Mouse (Mus musculus) cortical plate, adult 2 months (tissue): Measurements from ENCODE around the gene Pla2g2d. TPM values are rescaled to one million over a fixed set of nuclear protein-coding genes. Genes with fewer than 3 reads are reported as not detected.
A peak's percentile ranks its signal among the peaks of the same experiment; 100 is the strongest.

Experiments
- H3K27ac ChIP-seq: fragments of 200-500 bp; 2 replicates; pipeline ENCODE4 v1.5.1; 2012; ENCODE audit warnings: low read length, control low read depth, inconsistent platforms; ENCODE audit not compliant: insufficient read depth
- H3K4me1 ChIP-seq: fragments of 200-500 bp; 2 replicates; pipeline ENCODE4 v1.6.1; 2011; ENCODE audit warnings: low read length; ENCODE audit not compliant: control insufficient read depth, insufficient read depth
- H3K4me3 ChIP-seq: fragments of 200-500 bp; 2 replicates; pipeline ENCODE4 v1.5.1; 2011; ENCODE audit warnings: mild to moderate bottlenecking, low read length, control low read depth; ENCODE audit not compliant: insufficient read depth
- CTCF ChIP-seq: fragments of 200-500 bp; IDR thresholded peaks from 2 replicates; pipeline ENCODE4 v1.5.1; 2011; ENCODE audit warnings: mild to moderate bottlenecking, control low read depth, low read length; ENCODE audit not compliant: insufficient read depth; ENCODE audit errors: extremely low read depth
- POLR2A ChIP-seq: fragments of 200-500 bp; IDR thresholded peaks from 2 replicates; pipeline ENCODE4 v1.6.1; 2011; ENCODE audit warnings: mild to moderate bottlenecking, low read length, control low read depth; ENCODE audit not compliant: insufficient read depth; ENCODE audit errors: extremely low read depth
- polyA plus RNA-seq: library from polyadenylated mRNA; depleted of rRNA; stranded (reverse); fragments of >200 nt; gene quantifications from 2 replicates; pipeline ENCODE4 v1.2.3, GENCODE M21; 2012

The Pla2g2d gene
- polyA plus RNA-seq, 1 experiment: 0.19 TPM

DNA sequence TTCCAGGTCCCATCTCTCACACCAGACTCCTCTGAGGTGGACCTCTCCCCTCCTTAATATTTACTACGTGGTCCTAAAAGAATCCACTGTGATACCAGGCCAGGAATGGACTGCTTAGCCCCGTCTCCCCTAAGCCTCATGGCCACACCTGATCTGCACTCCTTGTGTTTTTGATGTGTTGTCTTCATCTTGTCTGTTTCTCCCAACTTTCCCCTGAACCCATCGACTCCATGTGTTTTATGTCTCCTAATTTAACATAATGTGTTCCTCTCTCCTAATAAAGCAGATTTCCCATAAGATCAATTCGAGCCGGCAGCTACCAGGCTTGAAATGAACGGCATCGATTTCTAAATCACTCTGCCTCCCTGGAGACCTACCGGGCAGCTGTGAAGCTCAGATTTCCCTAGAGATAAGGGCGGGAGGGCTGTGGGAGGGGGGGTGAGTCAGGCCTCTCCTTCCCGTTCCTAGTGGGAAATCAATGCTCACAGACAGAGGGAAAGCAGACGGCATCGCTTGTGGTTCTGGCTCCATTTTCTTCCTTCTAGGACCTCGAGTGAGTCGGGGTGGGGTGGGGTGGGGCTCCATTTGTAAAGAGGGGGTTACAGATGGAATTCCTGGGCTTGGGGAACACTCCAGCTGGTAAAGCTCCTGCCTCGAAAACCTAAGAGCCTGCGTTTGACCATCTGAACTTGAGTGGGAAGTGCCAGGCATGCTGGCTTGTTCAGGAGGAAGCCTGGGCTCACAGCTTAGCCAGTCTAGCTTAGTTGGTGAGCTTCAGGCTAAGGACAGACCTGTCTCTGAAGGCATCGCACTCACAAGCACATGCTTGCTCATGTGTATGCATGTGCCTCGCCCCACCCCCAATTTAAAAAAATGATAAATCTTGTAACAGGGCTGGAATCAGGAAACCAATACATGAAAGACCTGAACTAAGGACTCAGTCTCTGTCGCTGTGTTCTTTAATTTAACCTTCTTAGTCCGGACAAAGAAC lies 2.2 kb downstream of the Pla2g2d start:
- H3K27ac ChIP-seq: no peak overlapping the region
- H3K4me3 ChIP-seq: no peak overlapping the region
- no peak for TF ChIP-seq POLR2A
- no peak for TF ChIP-seq CTCF
- H3K4me1 ChIP-seq: no peaks in the 10 kb centered on the region

DNA sequence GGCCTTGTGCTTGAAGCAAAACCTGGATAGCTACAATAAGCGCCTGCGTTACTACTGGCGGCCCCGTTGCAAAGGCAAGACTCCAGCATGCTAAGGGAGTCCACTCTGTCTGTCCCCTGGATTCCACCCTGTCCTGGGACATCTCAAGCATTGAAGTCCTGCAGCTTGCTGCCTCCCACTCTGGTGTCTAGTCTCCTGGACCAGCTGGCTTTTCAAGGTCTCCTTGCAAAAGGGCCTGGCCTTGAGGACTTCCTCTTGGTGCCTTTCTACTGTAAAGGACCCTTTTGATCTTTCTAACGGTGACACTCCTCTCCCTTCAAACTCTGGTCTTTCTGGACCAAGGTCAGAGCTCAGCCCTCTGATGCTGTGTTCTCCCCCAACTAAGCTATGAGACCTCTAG lies 4.8 kb downstream of the Pla2g2d start:
- Histone ChIP-seq H3K27ac (no peak overlapping the region), H3K4me1 (no peaks in the 10 kb centered on the region), H3K4me3 (no peak overlapping the region)
- TF ChIP-seq CTCF (no peak), POLR2A (no peak)

DNA sequence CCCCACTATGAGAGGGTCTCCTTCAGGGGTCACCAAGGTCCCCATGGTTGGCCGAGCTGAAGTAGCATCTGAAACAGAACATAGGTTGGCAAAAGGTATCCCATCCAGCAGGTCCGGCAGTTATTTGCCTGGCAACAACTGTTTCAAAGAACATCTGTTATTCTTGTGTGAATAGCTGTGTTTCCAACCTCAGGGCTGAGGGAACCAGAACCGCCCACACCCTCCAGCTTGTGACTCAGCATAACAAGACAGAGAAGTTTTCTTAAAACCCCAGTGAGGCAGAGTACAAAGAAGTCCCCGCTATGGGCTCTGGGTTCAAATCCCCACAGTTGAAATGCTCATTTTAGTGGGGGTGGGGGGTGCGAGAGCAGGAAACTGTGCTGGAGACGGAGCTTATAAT lies 6.6 kb downstream of the Pla2g2d start:
- TF ChIP-seq CTCF (no peak), POLR2A (no peak)
- H3K4me1 ChIP-seq: peaks cover 2% of the 10 kb centered on the region; the same call in 1 of the 2 replicates
- H3K27ac ChIP-seq: no peak overlapping the region
- H3K4me3 ChIP-seq: no peak overlapping the region

DNA sequence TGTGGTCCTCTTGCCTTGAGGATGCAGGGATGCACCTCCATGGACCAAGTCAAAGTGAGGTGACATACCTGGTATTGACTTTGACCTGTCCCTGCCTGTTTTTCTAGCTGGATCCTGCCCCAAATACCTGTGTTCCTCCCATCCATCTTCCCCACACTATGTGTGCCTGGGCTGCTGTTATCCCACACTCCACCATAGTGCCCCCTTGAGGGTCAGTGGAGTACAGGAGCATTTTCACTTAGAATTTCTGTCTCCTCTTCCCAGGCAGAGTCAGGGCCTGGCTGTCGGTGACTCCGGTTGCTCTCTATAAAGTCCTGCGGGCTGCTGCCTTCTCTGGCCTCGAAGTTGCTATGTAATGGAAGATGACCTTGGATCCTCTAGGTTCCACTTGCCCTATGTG lies 10.2 kb downstream of the Pla2g2d start:
- TF ChIP-seq CTCF (0 out of 2 replicates have a peak, but pooled peaks have one; percentile 11), POLR2A (no peak)
- Histone ChIP-seq H3K27ac (no peak overlapping the region), H3K4me3 (no peak overlapping the region), H3K4me1 (peaks cover 7% of the 10 kb centered on the region)

DNA sequence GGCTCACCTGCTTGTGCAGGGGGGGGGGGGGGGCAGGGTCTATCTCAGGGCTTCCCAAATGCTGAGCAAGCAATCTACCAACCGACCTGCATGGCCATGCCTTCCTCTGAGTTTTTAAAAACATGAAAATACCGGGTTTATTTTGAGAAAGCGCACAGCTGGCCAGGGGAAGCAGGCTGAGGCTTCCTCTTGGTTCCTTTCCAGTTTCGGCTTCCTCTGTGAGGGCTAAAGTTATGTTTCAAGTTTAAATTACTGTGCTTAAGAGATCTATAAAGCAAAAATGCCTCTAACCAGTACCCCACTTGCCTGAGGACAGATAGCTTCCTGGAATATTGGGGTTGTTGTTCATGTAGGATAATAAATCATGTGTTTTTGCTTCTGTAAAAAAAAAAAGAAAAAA lies 10.6 kb downstream of the Pla2g2d start:
- H3K4me3 ChIP-seq: no peak overlapping the region
- TF ChIP-seq POLR2A: no peak
- no peak overlapping the region for H3K27ac ChIP-seq
- H3K4me1 ChIP-seq: peaks cover 7% of the 10 kb centered on the region

DNA sequence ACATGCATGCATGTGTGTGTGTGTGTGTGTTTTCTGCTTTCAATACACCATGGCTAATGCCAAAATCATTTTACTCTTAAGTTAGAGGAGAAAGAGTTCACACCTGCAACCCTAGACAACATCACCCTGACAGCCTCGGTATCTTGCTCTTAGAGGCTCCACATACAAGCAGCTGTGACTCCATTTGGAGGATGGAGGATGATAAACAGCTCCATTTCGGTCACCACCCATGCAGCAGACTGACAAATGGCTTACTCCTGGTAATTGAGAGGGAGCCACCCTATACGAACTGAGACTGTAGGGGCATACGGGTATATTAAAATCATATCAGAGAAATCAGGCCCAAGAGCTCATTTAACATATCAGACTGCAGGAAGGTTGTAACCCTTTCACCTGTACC lies 12.8 kb downstream of the Pla2g2d start:
- no peak for TF ChIP-seq POLR2A
- TF ChIP-seq CTCF: no peak
- no peak overlapping the region for H3K27ac ChIP-seq
- H3K4me3 ChIP-seq: no peak overlapping the region
- H3K4me1 ChIP-seq: peaks cover 7% of the 10 kb centered on the region

DNA sequence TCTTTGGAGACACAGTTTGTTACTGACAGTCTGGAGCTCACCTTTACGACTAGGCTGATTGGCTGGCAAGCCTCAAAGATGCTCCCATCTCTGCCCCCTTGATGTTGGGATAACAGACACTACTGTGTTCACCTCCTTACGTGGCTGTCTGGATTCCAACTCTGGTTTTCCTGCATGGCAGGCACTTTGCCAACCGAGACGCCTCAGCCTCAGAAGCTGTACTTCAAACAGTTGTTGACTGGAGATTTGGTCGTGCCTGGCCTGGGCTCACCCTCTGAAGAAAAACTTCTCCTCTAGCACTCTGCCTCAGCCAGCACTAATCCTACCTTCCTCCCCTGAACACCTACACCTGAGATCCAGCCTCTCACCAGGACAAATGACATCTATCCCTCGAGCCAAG lies 15.9 kb downstream of the Pla2g2d start:
- Histone ChIP-seq H3K27ac (no peak overlapping the region), H3K4me3 (no peak overlapping the region), H3K4me1 (peaks cover 7% of the 10 kb centered on the region)
- TF ChIP-seq CTCF (no peak), POLR2A (no peak)

DNA sequence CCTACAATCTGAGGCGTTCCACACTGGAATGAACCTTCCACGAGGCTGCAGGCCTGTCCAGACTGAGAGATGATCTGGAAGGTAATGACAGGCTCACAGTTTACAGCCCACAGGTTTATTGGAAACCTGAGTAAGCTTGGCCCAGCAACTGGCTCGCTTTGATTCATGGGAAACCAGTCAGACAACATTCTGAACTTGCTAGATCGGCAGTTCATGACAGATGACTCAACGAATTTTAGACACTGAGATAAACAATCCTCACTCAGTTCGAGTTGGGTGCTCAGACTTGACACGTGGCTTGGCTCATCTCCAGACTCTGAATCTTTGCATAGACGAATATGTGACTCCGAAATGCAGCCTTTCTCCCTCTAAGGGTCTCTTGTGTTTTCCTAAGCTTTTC lies 17.1 kb downstream of the Pla2g2d start:
- Histone ChIP-seq H3K27ac (no peak overlapping the region), H3K4me1 (peaks cover 5% of the 10 kb centered on the region), H3K4me3 (no peak overlapping the region)
- TF ChIP-seq POLR2A: no peak
- no peak for TF ChIP-seq CTCF

DNA sequence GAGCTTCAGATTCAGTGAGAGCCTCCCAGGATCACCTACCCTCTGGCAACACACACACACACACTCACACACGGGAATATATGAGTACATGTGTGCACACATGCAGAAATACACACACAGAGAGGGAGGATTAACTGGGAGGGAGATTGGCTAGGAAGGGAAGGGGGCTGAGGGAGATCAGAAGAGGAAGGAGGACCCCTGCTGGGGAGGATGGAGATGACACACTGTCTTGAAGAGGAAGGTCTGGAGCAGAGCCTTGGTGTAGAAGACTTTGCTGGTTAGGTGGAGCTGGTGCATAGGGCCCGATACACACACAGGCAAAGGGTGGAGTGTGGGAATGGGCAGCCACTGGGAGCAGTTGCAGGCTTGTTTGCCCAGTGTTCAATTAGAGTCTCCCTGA lies 17.7 kb downstream of the Pla2g2d start:
- Histone ChIP-seq H3K4me1 (peaks cover 2% of the 10 kb centered on the region), H3K27ac (no peak overlapping the region), H3K4me3 (no peak overlapping the region)
- peak; percentile 77 for TF ChIP-seq CTCF
- TF ChIP-seq POLR2A: no peak

DNA sequence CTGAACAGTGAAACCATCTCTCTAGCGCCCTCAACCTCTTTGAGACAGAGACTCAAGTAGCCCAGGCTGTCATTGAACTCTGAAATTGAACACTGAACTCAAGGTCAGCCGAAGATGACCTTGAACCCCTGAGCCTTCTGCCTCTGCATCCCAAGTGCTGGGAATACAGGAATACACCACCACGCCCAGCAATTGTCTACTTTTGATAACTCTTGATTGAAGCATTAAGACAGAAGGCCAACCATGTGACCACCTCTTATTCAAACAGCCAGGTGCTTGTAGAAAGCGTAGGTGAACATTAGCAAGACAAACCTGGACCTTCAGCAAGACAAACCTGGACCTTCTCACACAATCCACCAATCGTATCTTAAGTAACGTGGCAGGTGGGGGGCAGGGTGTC lies 18.8 kb downstream of the Pla2g2d start:
- no peaks in the 10 kb centered on the region; the same call in 1 of the 2 replicates for H3K4me1 ChIP-seq
- H3K4me3 ChIP-seq: no peak overlapping the region
- TF ChIP-seq CTCF: no peak
- no peak overlapping the region for H3K27ac ChIP-seq
